Mouse (Mus musculus) gastrocnemius, postnatal 4 days (tissue): ENCODE measurements around the gene Olfr1076. TPM values are rescaled to one million over a fixed set of nuclear protein-coding genes. Genes with fewer than 3 reads are reported as not detected.
"Not testable (repeated sequence)": the region's sequence is repeated elsewhere in the genome, so short reads cannot be mapped to it uniquely, and the experiment has no call there.

Source experiments
- DNase-seq, 2 experiments: peaks; one replicate each; pipeline ENCODE4 v3.0.0; 2021 to 2022; ENCODE audit warnings: low spot score in 2 of 2, mixed read lengths in 2 of 2
- long read RNA-seq, 2 experiments: library from polyadenylated mRNA; stranded (forward); transcript quantifications; one replicate each; pipeline ENCODE4 v2.0.0; 2021
- total RNA-seq, 2 experiments: library from RNA; stranded (reverse); gene quantifications; 2 replicates each; pipeline ENCODE4 v1.2.3; 2021

The Olfr1076 gene
- not detected for total RNA-seq
- long read RNA-seq, experiment 1 = 0 reads
- long read RNA-seq, experiment 2 = 0 reads

- DNase-seq = no peak
Observed at GRCm38 (mm10) chr2:86508161-86508560, at the start of gene Olfr1076. Gene Olfr1076 (plus strand): TSS chr2:86508461.

GRCm38 (mm10) chr2:86460434-86460833 is 47.8 kb upstream of the Olfr1076 start:
- no peak for DNase-seq

GRCm38 (mm10) chr2:86464442-86465109 is 43.7 kb upstream of the Olfr1076 start:
- peak in 1 of 2 experiments; percentile 15 for DNase-seq

DNA sequence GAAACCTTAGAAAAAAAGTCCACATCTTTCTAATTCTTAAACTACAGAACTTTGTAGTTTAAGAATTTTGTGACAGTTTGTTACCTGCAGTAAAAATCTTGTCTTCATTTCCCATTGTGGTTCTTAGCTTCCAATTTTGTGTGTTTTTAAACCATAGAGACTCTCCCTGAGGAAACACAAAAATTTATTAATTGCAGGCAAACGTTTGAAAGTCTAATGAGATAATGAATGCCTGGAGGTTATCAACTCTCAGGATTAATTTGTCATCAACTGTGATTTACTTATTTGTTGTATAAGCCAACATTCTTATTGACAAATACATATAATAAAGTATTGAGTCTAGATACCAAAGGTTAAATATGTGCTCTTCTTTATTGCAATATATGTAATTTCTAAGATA is 21.0 kb upstream of the Olfr1076 start, which contains the start of gene Olfr228:
Olfr228 (minus strand) TSS at position 101 of the 400 bp plus-strand sequence.
- DNase-seq = no peak

GRCm38 (mm10) chr2:86530991-86531390 is 22.7 kb downstream of the Olfr1076 start:
- no peak for DNase-seq

DNA sequence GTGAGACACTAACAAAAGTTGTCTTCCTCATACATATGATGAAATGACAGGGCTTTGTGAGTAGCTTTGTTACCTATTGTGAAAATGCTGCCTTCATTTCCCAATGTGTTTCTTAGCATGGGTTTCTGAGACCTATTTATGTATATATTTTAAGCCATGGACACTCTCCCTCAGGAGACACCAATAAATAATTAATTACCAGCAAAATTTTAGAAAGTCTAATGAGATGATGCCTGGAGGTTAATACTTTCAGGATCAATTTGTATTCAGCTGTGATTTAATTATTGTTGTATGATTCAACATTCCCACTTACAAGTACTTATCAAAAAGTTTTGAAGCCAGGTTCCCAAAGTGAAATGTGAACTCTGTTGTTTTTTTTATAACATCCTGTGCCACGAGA is 34.1 kb downstream of the Olfr1076 start, which contains the start of gene Olfr1079:
Olfr1079 (minus strand) TSS at position 101 of the 400 bp plus-strand sequence.
- no peak for DNase-seq

DNA sequence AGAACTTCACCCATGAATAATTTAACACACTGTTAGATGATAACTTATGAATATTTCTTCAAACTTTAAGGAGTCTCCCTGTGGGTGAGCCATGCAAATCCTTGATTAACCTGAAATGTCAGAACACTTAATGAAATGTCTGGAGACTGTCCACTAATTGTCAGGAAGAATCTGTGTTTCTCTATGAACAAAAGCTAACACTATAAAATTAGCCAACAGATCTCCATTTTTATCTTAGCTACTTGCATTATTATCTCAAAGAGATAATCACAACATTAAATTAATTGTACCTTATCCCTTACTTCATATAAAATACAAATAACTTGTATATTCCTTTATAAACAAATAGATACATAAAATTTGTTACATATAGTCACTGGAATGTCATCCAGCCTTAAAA is 49.9 kb downstream of the Olfr1076 start, which contains the start of gene Olfr1080:
Olfr1080 (minus strand) TSS at position 101 of the 400 bp plus-strand sequence.
- not testable (repeated sequence) for DNase-seq

Other genes starting within 250 kb of the Olfr1076 start
- not detected for gene Olfr1051, start 229.4 kb upstream of the Olfr1076 start, total RNA-seq
- gene Olfr1052, start 216.0 kb upstream of the Olfr1076 start, total RNA-seq = not detected
- not detected for gene Olfr1053, start 193.2 kb upstream of the Olfr1076 start, total RNA-seq
- gene Olfr1054, start 173.0 kb upstream of the Olfr1076 start, total RNA-seq = not detected
- gene Olfr1055, start 158.2 kb upstream of the Olfr1076 start, total RNA-seq = not detected
- not detected for gene Olfr1056, start 146.0 kb upstream of the Olfr1076 start, total RNA-seq
- not detected for gene Olfr1057, start 130.1 kb upstream of the Olfr1076 start, total RNA-seq
- not detected for gene Olfr1058, start 119.9 kb upstream of the Olfr1076 start, total RNA-seq
- not detected for gene Olfr1061, start 94.4 kb upstream of the Olfr1076 start, total RNA-seq
- not detected for gene Olfr1062, start 81.7 kb upstream of the Olfr1076 start, total RNA-seq
- gene Olfr1065, start 57.9 kb upstream of the Olfr1076 start, total RNA-seq = not detected
- gene Olfr1066, start 52.2 kb upstream of the Olfr1076 start, total RNA-seq = not detected
- not detected for gene Olfr228, start 21.1 kb upstream of the Olfr1076 start, total RNA-seq
- not detected for gene Olfr1079, start 34.0 kb downstream of the Olfr1076 start, total RNA-seq
- not detected for gene Olfr1080, start 49.8 kb downstream of the Olfr1076 start, total RNA-seq
- not detected for gene Olfr1082, start 90.5 kb downstream of the Olfr1076 start, total RNA-seq
- not detected for gene Olfr1084, start 131.3 kb downstream of the Olfr1076 start, total RNA-seq
- not detected for gene Olfr1085, start 153.6 kb downstream of the Olfr1076 start, total RNA-seq
- not detected for gene Olfr1086, start 171.6 kb downstream of the Olfr1076 start, total RNA-seq
- not detected for gene Olfr1087, start 189.9 kb downstream of the Olfr1076 start, total RNA-seq
- not detected for gene Olfr1089, start 225.2 kb downstream of the Olfr1076 start, total RNA-seq